Mouse (Mus musculus): ENCODE measurements around the gene Myd88. TPM values are rescaled to one million over a fixed set of nuclear protein-coding genes. Genes with fewer than 3 reads are reported as not detected.

The Myd88 gene
- polyA plus RNA-seq, 1 experiment: 6.2 TPM

- H3K4me1 ChIP-seq (ENCODE audit: control insufficient read depth, insufficient read depth, low read length): no peaks in the 10 kb centered on the region
- H3K9me3 ChIP-seq (replicated peaks; ENCODE audit: control insufficient read depth, insufficient read depth, low read length, poor library complexity, severe bottlenecking): no peaks in the 10 kb centered on the region
- TF ChIP-seq POLR2A (IDR thresholded peaks at IDR 0.05; ENCODE audit: insufficient read depth, low read length): no peak
- TF ChIP-seq EP300 (IDR thresholded peaks at IDR 0.05; ENCODE audit: insufficient read depth, low read depth, low read length): no peak
- no peak for TF ChIP-seq CTCF (IDR thresholded peaks at IDR 0.05; ENCODE audit: low read depth, low read length)
- no peak overlapping the region for H3K9ac ChIP-seq (ENCODE audit: low read depth, poor library complexity, severe bottlenecking)
- no peaks in the 10 kb centered on the region for H3K27me3 ChIP-seq (ENCODE audit: control insufficient read depth, insufficient read depth, low read length, poor library complexity, severe bottlenecking)
- no peak overlapping the region for H3K4me3 ChIP-seq (ENCODE audit: low read depth, low read length)
- no peak overlapping the region for H3K27ac ChIP-seq (ENCODE audit: insufficient read depth, low read length)
- H3K36me3 ChIP-seq (ENCODE audit: control insufficient read depth, insufficient read depth, low read length, poor library complexity, severe bottlenecking): no peaks in the 10 kb centered on the region
Measured at GRCm38 (mm10) chr9:119330186-119330963, 10.8 kb downstream of the Myd88 start.

- Histone ChIP-seq H3K4me3 (ENCODE audit: low read depth, low read length) (no peak overlapping the region), H3K9me3 (replicated peaks; ENCODE audit: control insufficient read depth, insufficient read depth, low read length, poor library complexity, severe bottlenecking) (no peaks in the 10 kb centered on the region), H3K36me3 (ENCODE audit: control insufficient read depth, insufficient read depth, low read length, poor library complexity, severe bottlenecking) (no peaks in the 10 kb centered on the region), H3K27ac (ENCODE audit: insufficient read depth, low read length) (no peak overlapping the region), H3K27me3 (ENCODE audit: control insufficient read depth, insufficient read depth, low read length, poor library complexity, severe bottlenecking) (no peaks in the 10 kb centered on the region), H3K9ac (ENCODE audit: low read depth, poor library complexity, severe bottlenecking) (no peak overlapping the region), H3K4me1 (ENCODE audit: control insufficient read depth, insufficient read depth, low read length) (no peaks in the 10 kb centered on the region)
- no peak for TF ChIP-seq POLR2A (IDR thresholded peaks at IDR 0.05; ENCODE audit: insufficient read depth, low read length)
- no peak for TF ChIP-seq EP300 (IDR thresholded peaks at IDR 0.05; ENCODE audit: insufficient read depth, low read depth, low read length)
- TF ChIP-seq CTCF (IDR thresholded peaks at IDR 0.05; ENCODE audit: low read depth, low read length): no peak
Measured at GRCm38 (mm10) chr9:119328488-119328887, 12.7 kb downstream of the Myd88 start.

GRCm38 (mm10) chr9:119324130-119324529 is 17.1 kb downstream of the Myd88 start:
- Histone ChIP-seq H3K4me3 (ENCODE audit: low read depth, low read length) (no peak overlapping the region), H3K36me3 (ENCODE audit: control insufficient read depth, insufficient read depth, low read length, poor library complexity, severe bottlenecking) (no peaks in the 10 kb centered on the region), H3K9me3 (replicated peaks; ENCODE audit: control insufficient read depth, insufficient read depth, low read length, poor library complexity, severe bottlenecking) (no peaks in the 10 kb centered on the region), H3K27me3 (ENCODE audit: control insufficient read depth, insufficient read depth, low read length, poor library complexity, severe bottlenecking) (no peaks in the 10 kb centered on the region), H3K9ac (ENCODE audit: low read depth, poor library complexity, severe bottlenecking) (peak overlapping the region; percentile 90; the same call in 1 of the 2 replicates), H3K4me1 (ENCODE audit: control insufficient read depth, insufficient read depth, low read length) (no peaks in the 10 kb centered on the region), H3K27ac (ENCODE audit: insufficient read depth, low read length) (peak overlapping the region; percentile 89)
- TF ChIP-seq CTCF (IDR thresholded peaks at IDR 0.05; ENCODE audit: low read depth, low read length) (no peak), EP300 (IDR thresholded peaks at IDR 0.05; ENCODE audit: insufficient read depth, low read depth, low read length) (no peak), POLR2A (IDR thresholded peaks at IDR 0.05; ENCODE audit: insufficient read depth, low read length) (no peak)

GRCm38 (mm10) chr9:119323260-119323645 is 18.0 kb downstream of the Myd88 start:
- H3K36me3 ChIP-seq (ENCODE audit: control insufficient read depth, insufficient read depth, low read length, poor library complexity, severe bottlenecking): no peaks in the 10 kb centered on the region
- H3K4me3 ChIP-seq (ENCODE audit: low read depth, low read length): peak overlapping the region; percentile 98
- H3K9me3 ChIP-seq (replicated peaks; ENCODE audit: control insufficient read depth, insufficient read depth, low read length, poor library complexity, severe bottlenecking): no peaks in the 10 kb centered on the region
- no peaks in the 10 kb centered on the region for H3K27me3 ChIP-seq (ENCODE audit: control insufficient read depth, insufficient read depth, low read length, poor library complexity, severe bottlenecking)
- H3K9ac ChIP-seq (ENCODE audit: low read depth, poor library complexity, severe bottlenecking): peak overlapping the region; percentile 90
- TF ChIP-seq CTCF (IDR thresholded peaks at IDR 0.05; ENCODE audit: low read depth, low read length) (no peak), EP300 (IDR thresholded peaks at IDR 0.05; ENCODE audit: insufficient read depth, low read depth, low read length) (no peak), POLR2A (IDR thresholded peaks at IDR 0.05; ENCODE audit: insufficient read depth, low read length) (no peak)
- H3K27ac ChIP-seq (ENCODE audit: insufficient read depth, low read length): peak overlapping the region; percentile 99
- no peaks in the 10 kb centered on the region for H3K4me1 ChIP-seq (ENCODE audit: control insufficient read depth, insufficient read depth, low read length)

DNA sequence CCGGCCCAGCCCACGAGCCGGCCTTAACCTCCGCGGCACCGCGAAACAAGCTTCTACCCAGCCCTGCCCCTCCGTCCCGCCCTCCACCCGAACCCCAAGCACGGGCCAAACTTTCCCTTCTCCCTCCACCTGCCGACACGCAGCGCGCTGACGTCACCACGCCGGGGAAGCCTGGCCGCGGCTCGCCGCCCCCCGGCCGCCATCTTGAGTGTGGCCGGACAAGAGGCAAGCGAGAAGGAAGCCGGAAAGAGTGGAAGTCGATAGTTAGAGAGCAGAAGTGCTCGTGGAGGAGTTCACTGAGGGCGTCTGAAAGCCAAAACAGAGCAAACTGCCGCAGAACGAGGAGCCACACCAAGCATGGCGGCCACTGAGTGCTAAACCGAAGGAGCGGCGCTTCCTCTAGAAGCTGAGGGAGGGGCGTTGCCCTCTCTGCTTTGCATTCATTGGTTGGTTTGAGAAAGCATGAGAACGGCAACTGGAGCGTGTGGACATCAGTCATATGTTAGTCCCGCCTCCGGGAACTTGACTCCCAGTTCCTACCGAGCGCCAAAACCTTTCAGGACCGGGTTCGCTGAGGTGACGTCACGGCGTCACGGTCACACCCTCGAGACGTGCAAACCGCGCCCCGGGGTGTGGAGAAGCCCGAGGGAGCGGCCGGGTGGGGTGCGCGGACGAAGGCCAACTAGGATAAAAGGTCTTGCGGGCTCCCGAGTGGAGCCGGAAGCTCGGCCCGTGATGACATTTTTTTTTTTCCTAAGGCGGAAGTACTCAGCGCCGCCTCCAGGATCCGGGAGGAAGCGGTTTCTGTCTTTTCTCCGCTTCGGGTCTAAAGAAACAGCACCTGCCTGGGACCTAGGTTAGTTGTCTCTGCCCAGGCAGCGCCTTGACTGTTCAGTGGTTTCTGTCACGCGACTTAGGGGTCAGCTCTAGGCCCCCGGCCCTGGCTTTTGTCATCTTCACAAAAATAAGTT is 18.6 kb downstream of the Myd88 start, which contains the start of gene Oxsr1:
Oxsr1 (minus strand) TSS at position 139 of the 971 bp plus-strand sequence.
- Histone ChIP-seq H3K9me3 (replicated peaks; ENCODE audit: control insufficient read depth, insufficient read depth, low read length, poor library complexity, severe bottlenecking) (no peaks in the 10 kb centered on the region), H3K36me3 (ENCODE audit: control insufficient read depth, insufficient read depth, low read length, poor library complexity, severe bottlenecking) (peaks cover 2% of the 10 kb centered on the region; the same call in 1 of the 2 replicates), H3K4me1 (ENCODE audit: control insufficient read depth, insufficient read depth, low read length) (no peaks in the 10 kb centered on the region), H3K27ac (ENCODE audit: insufficient read depth, low read length) (peak within 1 kb of the TSS; percentile 99), H3K27me3 (ENCODE audit: control insufficient read depth, insufficient read depth, low read length, poor library complexity, severe bottlenecking) (no peaks in the 10 kb centered on the region), H3K9ac (ENCODE audit: low read depth, poor library complexity, severe bottlenecking) (peak within 1 kb of the TSS; percentile 90), H3K4me3 (ENCODE audit: low read depth, low read length) (peak within 1 kb of the TSS; percentile 98)
- TF ChIP-seq POLR2A (IDR thresholded peaks at IDR 0.05; ENCODE audit: insufficient read depth, low read length) (peak; percentile 74), CTCF (IDR thresholded peaks at IDR 0.05; ENCODE audit: low read depth, low read length) (peak; percentile 22), EP300 (IDR thresholded peaks at IDR 0.05; ENCODE audit: insufficient read depth, low read depth, low read length) (no peak)

All from ES-Bruce4 (cell line).